Mouse (Mus musculus): ENCODE results near the gene Entr1.

Gene Entr1

DNA sequence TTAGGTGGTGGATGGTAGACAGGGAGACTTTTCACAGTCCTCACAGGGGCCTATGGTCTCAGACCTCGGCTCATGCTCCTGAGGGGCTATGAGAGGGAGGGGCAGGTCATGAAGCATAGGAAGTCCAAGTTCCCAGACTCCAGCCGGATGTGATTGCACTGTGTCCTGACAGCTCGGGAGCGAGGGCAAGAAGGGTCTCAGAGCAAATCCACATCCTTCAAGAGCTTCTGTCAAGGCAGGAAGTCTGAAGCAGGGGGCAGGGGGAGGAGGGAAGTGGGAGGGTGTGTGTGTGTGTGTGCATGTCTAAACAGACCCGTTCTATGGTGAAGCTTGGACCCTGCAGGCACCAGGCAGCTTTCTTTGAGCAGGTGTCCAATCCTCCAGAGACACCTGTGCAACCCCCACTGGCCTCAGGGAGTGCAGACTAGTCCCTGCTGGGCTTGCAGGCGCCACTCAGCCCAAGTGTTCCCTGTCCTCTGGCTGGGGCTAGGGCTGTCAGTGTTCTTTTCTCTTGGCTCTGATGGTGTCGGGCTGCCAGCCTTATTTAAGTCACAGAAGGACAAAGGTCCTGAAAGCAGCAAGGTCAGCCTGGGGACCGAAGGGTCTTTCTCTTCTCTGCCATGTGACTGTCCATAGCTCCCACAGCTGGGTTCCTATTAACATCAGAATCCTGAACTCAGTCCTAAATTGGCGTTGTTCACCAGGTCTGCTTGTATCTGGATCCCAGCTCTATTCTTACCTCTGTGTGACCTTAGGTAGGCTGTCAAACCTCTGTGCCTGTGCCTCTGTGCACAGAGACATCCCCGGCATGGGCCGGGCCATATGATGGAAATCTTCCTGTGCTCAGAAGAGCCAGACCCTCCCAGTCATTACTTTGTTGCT lies 46.3 kb downstream of the Entr1 start:
- no peak for DNase-seq (ENCODE audit: low spot score)

DNA sequence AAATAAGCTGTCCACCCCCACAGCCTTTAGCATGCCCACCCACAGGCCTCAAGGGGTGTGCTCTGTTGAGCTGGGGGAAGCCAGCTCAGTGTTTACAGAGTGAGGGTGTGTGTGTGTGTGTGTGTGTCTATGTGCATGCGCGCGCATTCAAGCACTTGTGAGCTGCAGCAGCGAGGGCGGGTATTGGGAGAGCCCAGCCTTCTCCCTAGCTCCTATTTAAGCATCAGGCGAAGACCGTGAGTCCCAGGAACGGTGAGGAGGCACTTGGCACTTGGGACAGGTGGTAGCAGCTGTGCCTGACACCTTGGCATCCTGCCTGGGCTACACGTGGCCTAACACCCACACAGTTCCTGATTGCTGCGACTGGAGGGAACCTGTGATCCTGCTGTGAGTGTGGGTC lies 47.1 kb downstream of the Entr1 start:
- DNase-seq (ENCODE audit: low spot score) = no peak

DNA sequence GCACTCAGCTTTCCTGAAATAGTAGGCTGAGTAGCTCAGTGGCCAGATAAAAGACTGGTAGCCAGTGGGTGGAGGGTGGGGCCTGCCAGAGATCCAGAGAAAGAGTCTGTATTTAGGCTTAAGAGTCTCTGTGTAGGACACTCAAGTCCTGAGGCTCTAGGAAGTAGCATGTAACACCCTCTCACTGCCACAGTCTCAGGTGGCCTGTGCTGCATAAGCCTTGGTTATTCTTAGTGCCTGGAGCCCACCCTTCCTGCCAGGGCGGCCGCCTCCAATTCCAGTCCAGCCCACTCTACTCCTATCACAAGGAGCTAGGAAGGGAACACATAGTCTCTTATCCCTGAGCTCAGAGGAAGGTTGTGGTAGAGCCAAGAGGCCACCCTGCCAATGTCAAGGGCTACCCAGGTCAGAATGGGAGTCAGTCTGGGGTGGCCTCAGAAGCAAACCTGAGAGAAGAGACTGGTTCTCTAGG lies 47.6 kb downstream of the Entr1 start:
- DNase-seq (ENCODE audit: low spot score) = no peak

DNA sequence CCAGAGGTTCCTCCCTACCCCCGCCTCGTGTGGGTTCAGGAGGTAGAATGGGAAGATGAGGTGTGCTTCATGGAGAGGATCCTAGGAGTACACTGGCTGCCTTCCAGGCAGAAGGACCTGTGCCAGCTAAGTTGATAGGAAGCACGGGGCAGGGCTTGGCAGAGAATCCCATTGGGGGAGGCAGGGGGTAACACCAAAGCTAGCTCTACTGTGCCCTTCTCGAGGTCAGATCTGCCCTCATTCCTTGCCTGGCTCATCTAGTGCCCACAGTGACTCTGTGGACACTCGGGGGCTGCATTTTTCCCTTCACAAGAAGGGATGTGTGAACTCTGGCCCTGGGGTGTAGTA lies 49.9 kb downstream of the Entr1 start:
- DNase-seq (ENCODE audit: low spot score) = no peak

DNA sequence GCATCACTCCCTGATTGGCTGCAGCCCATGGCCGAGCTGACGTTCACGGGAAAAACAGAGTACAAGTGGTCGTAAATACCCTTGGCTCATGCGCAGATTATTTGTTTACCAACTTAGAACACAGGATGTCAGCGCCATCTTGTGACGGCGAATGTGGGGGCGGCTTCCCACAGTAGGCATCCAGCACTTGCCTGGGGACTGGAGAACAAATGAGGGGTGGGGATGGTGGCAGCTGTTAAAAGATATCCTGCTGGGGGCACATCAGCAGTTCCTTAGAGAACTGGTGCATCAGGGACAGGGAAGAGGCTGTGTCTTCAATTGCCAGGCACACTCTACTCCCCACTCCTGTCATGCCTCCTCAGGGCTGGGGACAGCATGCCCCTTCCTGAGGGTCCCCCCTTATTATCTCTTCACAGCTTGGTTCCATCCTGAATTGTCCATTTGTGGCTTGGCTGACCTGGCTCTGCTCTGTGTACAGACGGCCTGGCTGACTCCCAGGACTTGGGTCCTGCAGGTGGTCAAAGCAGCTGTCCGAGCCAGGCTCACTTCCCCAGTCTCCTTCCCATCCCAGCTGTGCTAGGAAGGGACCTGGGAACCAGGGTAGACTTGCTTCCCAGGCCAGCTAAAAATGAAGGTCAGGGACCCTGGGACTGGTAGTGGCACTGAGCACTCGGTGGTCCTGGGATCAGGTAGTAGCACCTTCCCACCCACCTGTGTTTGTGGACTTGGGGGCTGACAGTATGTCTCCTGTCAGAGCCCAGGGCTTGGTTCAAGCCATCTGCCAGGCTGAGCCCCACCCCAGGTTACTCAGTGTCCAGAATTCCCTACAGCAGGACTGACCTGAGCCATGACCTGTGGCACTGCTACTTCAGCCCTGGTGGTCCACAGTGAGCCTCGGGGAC lies 50.6 kb downstream of the Entr1 start:
- peak; percentile 49 for DNase-seq (ENCODE audit: low spot score)

Measured in T-cell, adult 2 months (primary cell).